9 mouse cellular contexts compared by ENCODE assay signal in genomic region chr12:79910884-79911759, GRCm38 (mm10).
DNase-seq lines count a peak whose midpoint lies in the region; ATAC-seq and TF ChIP-seq lines count a peak whose summit lies in the region.
"Had no signal": no experiment of that assay in that cellular context is flagged by ENCODE, and none has a peak within 500 bp of the region (broad histone marks: within the 10 kb centered on the region; RNA-seq: fewer than 3 reads in every experiment).

No protein-coding gene starts in this region.

- peaks cover 13% of the 10 kb centered on the region for H3K9me3 ChIP-seq in CH12.LX (replicated peaks; ENCODE audit: low read length)
- no peaks in the 10 kb centered on the region for H3K9me3 ChIP-seq in heart, embryonic 15.5 days (replicated peaks)
- H3K9me3 ChIP-seq in lung, embryonic 16.5 days (ENCODE audit: control insufficient read depth, low read length) = no peaks in the 10 kb centered on the region

- H3K4me3 ChIP-seq in CH12.LX (replicated peaks in 1 of 3; ENCODE audit: low read depth in 2 of 3, low read length in 2 of 3, poor library complexity in 1 of 3) = no peak overlapping the region
- H3K4me3 ChIP-seq in heart, embryonic 15.5 days = no peak overlapping the region
- H3K4me3 ChIP-seq in lung, embryonic 16.5 days (ENCODE audit: low read length) = no peak overlapping the region
- H3K4me3 ChIP-seq: megakaryocyte, embryonic 14.5 days had no signal

- peak overlapping the region; percentile 10; the same call in 1 of the 2 replicates for H3K9ac ChIP-seq in CH12.LX (ENCODE audit: insufficient read depth, low read depth)
- H3K9ac ChIP-seq in heart, embryonic 15.5 days = 0 out of 2 replicates have a peak overlapping the region, but pooled peaks have one; percentile 27
- no peak overlapping the region for H3K9ac ChIP-seq in lung, embryonic 16.5 days (ENCODE audit: low read length)

- no peak for TF ChIP-seq CTCF in CH12.LX (conservative IDR thresholded peaks at IDR 0.05 in 1 of 2, IDR thresholded peaks at IDR 0.05 in 1 of 2; ENCODE audit: low read depth in 2 of 2, low read length in 2 of 2)

- H3K27me3 ChIP-seq in CH12.LX (replicated peaks) = no peaks in the 10 kb centered on the region
- no peaks in the 10 kb centered on the region for H3K27me3 ChIP-seq in heart, embryonic 15.5 days
- H3K27me3 ChIP-seq in lung, embryonic 16.5 days (ENCODE audit: control insufficient read depth, insufficient read depth, low read depth, low read length) = no peaks in the 10 kb centered on the region

- in situ Hi-C loops in CH12.LX (cut with MboI; ENCODE audit: low pct_ligation_motif_present, low pct_unique_long_range_greater_than_20kb, low sequenced_read_pairs) = no loop called here

- no peak; the same call in none of the 2 replicates for TF ChIP-seq RAD21 in CH12.LX (IDR thresholded peaks at IDR 0.05; ENCODE audit: low read depth, low read length)

- TF ChIP-seq EP300 in CH12.LX (IDR thresholded peaks at IDR 0.05; ENCODE audit: low read length) = peak; percentile 63

- peak overlapping the region; percentile 66 for H3K27ac ChIP-seq in CH12.LX (ENCODE audit: insufficient read depth, low read depth)
- H3K27ac ChIP-seq in heart, embryonic 15.5 days = peak overlapping the region; percentile 46
- peak overlapping the region; percentile 38; the same call in 1 of the 2 replicates for H3K27ac ChIP-seq in lung, embryonic 16.5 days (ENCODE audit: low read length)

- peak overlapping the region; percentile 59 for H3K4me2 ChIP-seq in CH12.LX (ENCODE audit: insufficient read depth, low read depth, poor library complexity, severe bottlenecking)
- no peak overlapping the region for H3K4me2 ChIP-seq in heart, embryonic 15.5 days
- H3K4me2 ChIP-seq in lung, embryonic 16.5 days (ENCODE audit: low read depth, low read length) = no peak overlapping the region

- no peak for ATAC-seq in heart, embryonic 15.5 days (replicated peaks; ENCODE audit: insufficient number of reproducible peaks, insufficient read depth, low FRiP score, low read depth)
- ATAC-seq in lung, embryonic 16.5 days (ENCODE audit: low read depth) = no peak
- no peak for ATAC-seq in inflammation-experienced regulatory T-cells, adult 6 months

- 60% methylated on average over 15 of the region's 15 CpGs for WGBS in heart, embryonic 15.5 days
- WGBS in lung, embryonic 16.5 days = 53% methylated on average over 15 of the region's 15 CpGs

- no peak for TF ChIP-seq POLR2A in CH12.LX (IDR thresholded peaks at IDR 0.05; ENCODE audit: low read depth, low read length)

- H3K36me3 ChIP-seq in CH12.LX (replicated peaks in 1 of 2; ENCODE audit: control insufficient read depth in 1 of 2, insufficient read depth in 1 of 2, low read length in 1 of 2) = no peaks in the 10 kb centered on the region
- H3K36me3 ChIP-seq in heart, embryonic 15.5 days = no peaks in the 10 kb centered on the region
- no peaks in the 10 kb centered on the region for H3K36me3 ChIP-seq in lung, embryonic 16.5 days (ENCODE audit: control insufficient read depth, insufficient read depth, low read length)

- H3K4me1 ChIP-seq in CH12.LX (ENCODE audit: control insufficient read depth in 1 of 2, insufficient read depth in 2 of 2) = peaks cover 26 to 50% of the 10 kb centered on the region in 2 experiments
- peaks cover 26% of the 10 kb centered on the region for H3K4me1 ChIP-seq in heart, embryonic 15.5 days (replicated peaks)
- H3K4me1 ChIP-seq in lung, embryonic 16.5 days (replicated peaks; ENCODE audit: control insufficient read depth, insufficient read depth, low read length) = peaks cover 21% of the 10 kb centered on the region

- peak; percentile 60 for DNase-seq in CH12.LX (ENCODE audit: extremely low read depth)
- DNase-seq in cerebellum, postnatal 10 days = peak; percentile 64 to 71
- DNase-seq in retina, postnatal 1 day = peak; percentile 87
- no peak for DNase-seq in spleen, postnatal 36 days (ENCODE audit: low spot score in 2 of 2)
- DNase-seq in adrenal gland, postnatal 4 days (ENCODE audit: low spot score in 2 of 2) = no peak

- dilution Hi-C loops in CH12.LX (cut with MboI; ENCODE audit: extremely low pct_ligation_motif_present, extremely low pct_unique_long_range_greater_than_20kb, low sequenced_read_pairs) = no loop called here

- H3K79me2 ChIP-seq in CH12.LX (replicated peaks; ENCODE audit: control insufficient read depth, extremely low read depth, insufficient read depth, poor library complexity, severe bottlenecking) = no peaks in the 10 kb centered on the region

TF ChIP-seq in CH12.LX, 34 proteins besides CTCF, POLR2A, EP300 and RAD21:
- TF ChIP-seq BHLHE40 (IDR thresholded peaks at IDR 0.05; ENCODE audit: low read depth, low read length) (0 out of 2 replicates have a peak, but pooled peaks have one; percentile 41), ZNF384 (IDR thresholded peaks at IDR 0.05; ENCODE audit: low read depth, low read length) (no peak), CHD1 (IDR thresholded peaks at IDR 0.05; ENCODE audit: low read depth, low read length) (no peak), KAT2A (IDR thresholded peaks at IDR 0.05; ENCODE audit: insufficient replicate concordance, low read length) (no peak), SMC3 (IDR thresholded peaks at IDR 0.05; ENCODE audit: low read depth, low read length) (peak; percentile 14; the same call in 1 of the 2 replicates), SIN3A (IDR thresholded peaks at IDR 0.05; ENCODE audit: low read length) (no peak), HCFC1 (IDR thresholded peaks at IDR 0.05; ENCODE audit: low read depth, low read length) (peak; percentile 30; the same call in 1 of the 2 replicates), ELF1 (IDR thresholded peaks at IDR 0.05; ENCODE audit: low read depth, low read length) (peak; percentile 11; the same call in 1 of the 2 replicates), MEF2A (IDR thresholded peaks at IDR 0.05; ENCODE audit: borderline replicate concordance, low read depth, low read length) (peak; percentile 75), CHD2 (IDR thresholded peaks at IDR 0.05; ENCODE audit: low read length) (0 out of 2 replicates have a peak, but pooled peaks have one; percentile 25), NRF1 (IDR thresholded peaks at IDR 0.05; ENCODE audit: low read depth, low read length) (no peak), MXI1 (IDR thresholded peaks at IDR 0.05; ENCODE audit: low read depth, low read length) (no peak), JUN (IDR thresholded peaks at IDR 0.05; ENCODE audit: insufficient read depth, low read depth, low read length) (peak; percentile 29; the same call in 1 of the 2 replicates), UBTF (IDR thresholded peaks at IDR 0.05; ENCODE audit: low read depth, low read length) (0 out of 2 replicates have a peak, but pooled peaks have one; percentile 2), MAZ (IDR thresholded peaks at IDR 0.05; ENCODE audit: low read depth, low read length) (peak; percentile 67; the same call in 1 of the 2 replicates), MYC (IDR thresholded peaks at IDR 0.05; ENCODE audit: low read depth, low read length) (no peak), USF1 (IDR thresholded peaks at IDR 0.05; ENCODE audit: low read depth, low read length) (no peak), IRF4 (IDR thresholded peaks at IDR 0.05; ENCODE audit: low read depth, low read length) (peak; percentile 81), RCOR1 (conservative IDR thresholded peaks at IDR 0.05; ENCODE audit: low read depth, low read length) (0 out of 2 replicates have a peak, but pooled peaks have one; percentile 37), ZKSCAN1 (IDR thresholded peaks at IDR 0.05; ENCODE audit: borderline replicate concordance, low read depth, low read length) (no peak), NELFE (IDR thresholded peaks at IDR 0.05; ENCODE audit: low read depth, low read length) (no peak), ETS1 (conservative IDR thresholded peaks at IDR 0.05; ENCODE audit: low read depth, low read length) (peak; percentile 66), TCF12 (IDR thresholded peaks at IDR 0.05; ENCODE audit: low read depth, low read length) (peak; percentile 75)

Comparison
In these comparisons a context has a peak if more than half of its experiments do, and no peak if none do; other contexts are left out.
1. DNase-seq: peak in CH12.LX (single experiment), cerebellum, postnatal 10 days (2 of 2) and retina, postnatal 1 day (single experiment); none in spleen, postnatal 36 days (0 of 2) and adrenal gland, postnatal 4 days (0 of 2).
2. Peak in every context shown above with its lines, with median percentiles within 50 percentile points of each other: H3K27ac ChIP-seq.